Mouse (Mus musculus) neural tube, embryonic 10.5 days (tissue): Measurements from ENCODE around the gene Tmem198.

Experiments used
- DNase-seq: peaks from one replicate; pipeline ENCODE4 v3.0.0-alpha.2; 2017; ENCODE audit warnings: low spot score; ENCODE audit errors: extremely low spot score

Gene Tmem198

GRCm38 (mm10) chr1:75478916-75479634 lies at the start of gene Tmem198, which contains the start of gene Chpf:
Gene Tmem198, plus strand, starts transcription at chr1:75479532.
Gene Chpf, minus strand, starts transcription at chr1:75479307.
- peak; percentile 100 for DNase-seq

DNA sequence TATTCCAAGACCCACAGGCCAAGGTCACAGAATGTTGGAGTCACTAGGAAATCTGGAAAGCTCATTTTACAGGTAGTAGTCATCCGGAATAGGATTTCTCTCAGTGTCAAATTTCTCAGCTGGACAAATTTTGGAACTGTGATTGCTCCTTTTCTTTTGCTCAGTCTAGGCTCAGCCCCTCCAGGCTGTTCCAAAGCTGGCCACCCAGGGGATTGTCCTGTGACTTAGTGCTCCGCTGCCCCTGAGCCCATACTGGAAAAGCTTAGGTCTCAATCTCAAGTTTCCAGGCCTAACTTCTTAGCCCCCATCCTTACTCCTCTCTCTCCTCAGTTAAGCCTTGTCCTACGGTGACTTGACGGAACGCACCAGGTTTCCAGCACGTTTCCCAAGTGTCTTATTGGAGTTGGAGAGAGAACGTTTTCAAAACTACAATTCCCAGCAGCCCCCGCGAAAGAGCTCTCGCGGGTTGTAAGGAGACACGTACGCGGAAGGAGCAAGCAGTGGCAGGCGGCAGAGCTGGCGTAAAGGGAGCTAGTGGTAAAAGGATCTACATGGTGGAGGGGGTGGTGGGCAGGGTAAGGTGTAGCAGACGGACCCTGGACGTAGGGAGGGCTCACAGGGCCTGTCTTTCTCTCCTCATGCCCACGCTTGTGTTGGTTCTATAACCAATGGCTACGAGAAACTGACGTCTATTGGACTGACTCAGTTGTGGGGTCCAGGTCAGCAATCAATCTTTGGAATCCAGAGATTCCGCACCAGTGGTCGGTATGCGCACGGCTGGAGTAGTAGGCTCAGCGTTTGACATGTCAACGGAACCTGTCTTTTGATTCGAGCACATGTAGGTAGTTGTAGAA lies 43.6 kb upstream of the Tmem198 start, which contains the start of gene Gmppa:
Gene Gmppa, plus strand, starts transcription at position 456 of the 854 bp plus-strand sequence.
- DNase-seq = peak; percentile 77

DNA sequence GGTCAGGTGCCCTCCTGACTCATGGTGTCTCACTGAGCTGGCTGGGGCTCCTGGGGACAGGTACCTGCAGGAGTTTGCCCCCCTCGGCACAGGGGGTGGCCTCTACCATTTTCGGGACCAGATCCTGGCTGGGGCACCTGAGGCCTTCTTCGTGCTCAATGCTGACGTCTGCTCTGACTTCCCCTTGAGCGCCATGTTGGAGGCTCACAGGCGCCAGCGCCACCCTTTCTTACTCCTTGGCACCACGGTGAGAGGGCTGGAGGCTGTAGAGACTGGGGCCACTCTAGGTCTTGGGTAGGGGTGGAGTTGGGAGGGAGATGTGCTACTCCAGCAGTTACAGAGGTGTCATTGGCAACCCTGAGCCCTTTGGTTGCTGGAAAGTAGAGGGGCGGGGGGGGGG lies 40.5 kb upstream of the Tmem198 start:
- DNase-seq = no peak

DNA sequence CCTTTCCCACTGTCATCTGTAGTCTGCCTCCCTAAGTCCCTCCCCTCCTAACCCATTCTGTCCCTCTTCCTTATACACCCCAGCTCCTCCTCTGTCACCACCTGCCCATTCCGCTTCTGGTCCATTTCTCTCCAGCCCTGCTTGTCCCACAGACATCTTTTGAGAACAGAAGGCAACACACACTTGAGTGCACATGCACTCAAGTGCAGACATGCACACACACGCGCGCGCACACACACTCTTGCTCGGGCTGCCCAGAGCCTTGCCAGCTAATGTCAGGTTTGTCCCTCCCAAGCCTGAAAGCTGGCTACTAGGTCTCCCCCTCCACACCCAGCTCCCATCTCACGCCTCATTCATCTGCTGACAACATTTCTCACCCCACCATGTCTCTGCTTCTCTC lies 38.7 kb upstream of the Tmem198 start:
- DNase-seq = no peak

GRCm38 (mm10) chr1:75441471-75441996 lies 37.8 kb upstream of the Tmem198 start:
- no peak for DNase-seq

DNA sequence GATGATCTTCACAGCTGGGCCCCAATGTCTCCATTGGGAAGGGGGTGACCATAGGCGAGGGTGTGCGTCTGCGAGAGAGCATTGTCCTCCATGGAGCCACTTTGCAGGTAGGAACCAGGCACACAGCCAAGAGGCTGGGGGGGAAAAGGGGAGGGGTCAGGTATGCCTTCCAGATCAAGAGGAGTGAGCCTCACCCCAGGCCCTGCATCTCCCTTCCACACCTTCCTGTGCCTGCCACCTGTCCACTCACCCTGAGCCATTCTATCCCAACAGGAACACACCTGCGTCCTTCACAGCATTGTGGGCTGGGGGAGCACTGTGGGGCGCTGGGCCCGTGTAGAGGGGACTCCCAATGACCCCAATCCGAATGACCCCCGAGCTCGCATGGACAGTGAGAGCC lies 37.2 kb upstream of the Tmem198 start:
- no peak for DNase-seq

DNA sequence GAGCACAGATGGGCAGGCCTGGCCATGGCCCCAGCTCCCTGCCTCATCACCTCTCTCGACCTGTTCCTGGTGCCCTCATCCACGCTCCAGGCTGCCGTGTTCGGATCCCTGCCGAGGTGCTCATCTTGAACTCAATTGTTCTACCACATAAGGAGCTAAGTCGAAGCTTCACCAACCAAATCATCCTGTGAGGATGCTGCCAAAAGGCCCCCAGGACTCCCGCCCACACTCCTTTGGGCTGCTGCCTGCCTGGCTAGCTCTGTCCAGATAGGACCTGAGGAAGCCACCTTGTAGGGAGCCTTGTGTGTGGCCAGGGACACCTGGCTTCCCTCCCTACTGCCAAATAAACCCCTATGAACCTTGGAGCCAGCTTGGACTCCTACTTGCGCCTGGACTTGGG lies 36.5 kb upstream of the Tmem198 start:
- no peak for DNase-seq

DNA sequence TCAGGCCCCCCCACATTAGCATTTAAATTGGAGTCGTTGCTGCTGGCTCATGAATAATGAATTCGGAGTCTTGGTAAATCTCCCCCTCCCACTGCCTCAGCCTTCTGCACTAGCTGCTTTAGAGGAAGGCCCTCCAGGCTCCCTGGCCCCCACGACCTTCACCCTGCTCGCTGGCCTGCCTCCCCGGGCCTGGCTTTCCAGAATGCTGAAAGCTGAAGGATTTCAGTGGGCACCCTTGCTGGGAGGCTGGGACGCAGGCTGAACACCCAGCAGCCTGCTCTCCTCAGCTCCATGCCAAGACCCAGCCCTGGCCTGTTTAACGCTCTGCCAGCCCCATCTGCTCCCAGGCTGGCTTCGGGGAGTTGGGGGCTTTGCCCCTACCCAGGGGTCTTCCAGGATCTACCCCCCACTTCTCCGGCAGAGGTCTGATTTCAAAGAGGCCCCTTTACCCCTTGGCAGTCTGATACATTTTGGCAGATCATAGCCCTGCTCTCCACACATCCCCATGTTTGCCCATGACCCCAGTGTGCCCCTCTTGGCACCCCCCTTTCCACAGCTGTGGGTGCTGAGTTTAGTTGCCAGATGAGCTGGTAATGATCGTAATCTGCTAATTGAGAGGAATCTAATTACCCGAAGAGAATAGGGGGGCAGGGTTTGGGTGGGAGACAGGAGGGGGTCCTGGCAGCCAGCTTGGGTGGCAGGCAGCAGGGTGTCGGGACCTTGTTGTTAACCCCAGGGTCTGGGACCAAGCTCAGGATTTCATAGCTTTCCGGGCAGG lies 35.9 kb upstream of the Tmem198 start:
- no peak for DNase-seq

GRCm38 (mm10) chr1:75444208-75444607 lies 35.1 kb upstream of the Tmem198 start:
- DNase-seq = no peak

DNA sequence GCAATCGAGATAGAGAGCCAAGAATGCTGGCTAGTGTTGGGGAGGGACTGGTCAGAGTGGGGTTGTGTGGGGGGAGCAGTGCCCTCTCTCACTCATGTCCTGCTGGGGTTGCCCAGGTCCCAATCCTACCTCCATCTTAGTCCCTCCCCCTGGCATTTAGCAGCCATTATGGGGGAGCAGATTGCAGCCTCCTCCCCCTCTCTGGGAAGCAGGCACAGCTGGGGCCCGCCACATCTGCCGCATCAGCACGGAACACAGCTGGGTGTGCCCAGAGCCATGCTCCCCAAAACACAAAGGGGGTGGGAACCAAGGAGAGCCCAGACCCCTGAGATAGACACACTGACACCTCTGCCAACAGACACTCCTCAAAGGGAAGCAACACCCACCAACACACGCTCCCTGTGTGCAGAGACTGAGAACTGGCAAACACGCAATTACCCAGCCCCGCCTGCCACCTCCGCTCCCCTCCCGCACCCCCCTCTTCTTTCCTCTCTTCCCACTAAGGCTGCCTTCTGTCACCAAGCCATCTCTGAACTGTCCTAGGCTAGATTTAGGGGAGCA lies 34.1 kb upstream of the Tmem198 start:
- no peak for DNase-seq

DNA sequence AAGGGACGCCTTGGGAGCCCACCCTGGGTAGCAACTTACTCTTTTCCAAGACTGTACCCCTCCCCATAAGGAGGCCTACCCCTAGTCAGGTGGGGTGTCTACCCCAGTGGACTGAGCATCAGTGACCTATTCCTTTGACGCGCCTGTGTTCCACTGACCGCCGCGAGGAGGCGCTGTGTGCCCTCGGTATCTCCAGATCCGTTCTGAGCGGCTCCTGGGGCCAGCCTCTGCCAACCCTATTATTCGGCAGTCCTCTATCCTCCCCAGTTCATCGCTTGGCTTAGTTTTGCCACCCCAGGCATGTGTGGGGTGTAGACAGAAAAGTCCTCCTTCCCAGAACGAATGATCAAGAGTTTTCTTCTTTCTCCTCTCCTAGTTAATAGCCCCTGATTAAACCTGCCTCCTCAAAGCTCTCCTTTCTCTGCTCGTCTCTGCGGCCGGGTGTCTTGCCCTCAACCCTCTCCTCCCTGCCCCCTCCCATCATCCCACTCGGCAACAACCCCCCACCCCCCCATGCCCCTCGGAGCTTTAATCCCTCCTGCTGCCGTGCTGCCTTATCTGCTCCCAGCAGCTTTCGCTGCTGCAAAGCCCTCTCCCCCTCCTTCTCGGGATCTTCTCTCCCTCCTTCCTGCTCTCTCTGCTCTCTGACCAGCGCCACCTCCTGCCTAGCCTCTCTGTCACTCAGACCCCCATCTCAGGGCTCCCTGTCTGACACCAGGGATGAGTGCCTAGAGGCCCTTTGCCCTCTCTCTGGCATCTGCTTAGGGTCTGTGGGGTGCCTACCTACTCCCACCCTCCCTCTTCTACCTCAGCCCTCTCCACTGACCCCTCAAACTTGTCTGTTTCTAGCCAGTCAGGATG lies 33.4 kb upstream of the Tmem198 start:
- DNase-seq = peak; percentile 86

- DNase-seq = peak; percentile 81
Observed at GRCm38 (mm10) chr1:75446656-75447055, 32.7 kb upstream of the Tmem198 start.

DNA sequence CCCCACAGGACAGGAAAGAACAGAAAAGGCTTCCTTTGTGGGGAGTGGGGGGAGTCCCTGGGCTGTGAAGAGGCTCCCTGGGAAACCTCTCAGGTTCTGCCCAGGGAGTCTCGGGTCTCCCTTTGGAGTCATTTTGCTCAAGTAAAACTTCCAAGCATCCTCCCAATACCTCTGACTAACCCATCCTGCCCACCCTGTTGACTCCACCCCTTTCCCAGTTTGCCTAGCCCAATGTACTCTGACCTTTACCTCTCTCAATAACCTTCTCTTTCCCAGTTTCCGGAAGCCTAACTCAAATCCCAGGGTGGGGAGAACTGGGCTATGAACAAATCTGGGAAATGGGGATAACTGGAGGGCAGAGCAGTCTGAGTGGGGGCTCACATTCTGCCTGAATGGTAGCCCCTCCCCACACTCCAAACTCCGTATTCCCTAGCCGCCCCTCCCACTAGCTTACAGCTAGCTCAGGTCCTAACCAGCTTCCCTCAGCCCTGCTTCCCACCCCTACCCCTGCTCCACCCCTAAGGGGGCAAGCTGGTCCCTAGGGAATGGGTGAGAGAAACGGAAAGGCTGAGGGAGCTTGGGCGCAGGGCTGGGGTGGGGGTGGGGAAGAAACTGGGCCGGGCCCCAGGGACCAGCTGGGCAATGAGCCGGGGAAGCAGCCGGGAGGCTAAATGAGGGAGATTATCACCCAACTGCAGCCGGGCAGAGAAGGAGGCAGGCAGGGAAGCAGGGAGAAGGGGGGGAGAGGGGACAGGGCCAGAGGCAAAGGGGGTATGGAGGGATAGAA lies 31.9 kb upstream of the Tmem198 start:
- peak; percentile 48 for DNase-seq

DNA sequence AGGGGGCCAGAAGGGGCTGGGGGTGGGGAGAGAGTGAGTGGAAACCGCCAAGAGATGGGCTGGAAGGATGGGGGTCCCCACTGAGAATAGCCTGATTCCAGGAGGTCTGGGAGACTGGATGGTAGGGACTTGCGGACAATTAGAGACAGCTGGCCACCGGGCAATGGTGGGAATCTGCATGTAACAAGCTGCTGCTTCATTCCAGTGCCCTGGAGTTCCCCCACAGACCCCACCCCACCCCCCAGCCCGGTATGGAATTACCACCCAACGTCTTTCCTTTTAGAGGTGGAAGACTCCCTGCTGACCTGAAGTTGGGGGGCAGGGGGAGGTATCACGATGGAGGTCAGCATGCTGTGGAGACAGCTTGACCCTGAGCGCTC lies 31.3 kb upstream of the Tmem198 start:
- peak; percentile 62 for DNase-seq

GRCm38 (mm10) chr1:75448937-75449336 lies 30.4 kb upstream of the Tmem198 start:
- DNase-seq = peak; percentile 42

DNA sequence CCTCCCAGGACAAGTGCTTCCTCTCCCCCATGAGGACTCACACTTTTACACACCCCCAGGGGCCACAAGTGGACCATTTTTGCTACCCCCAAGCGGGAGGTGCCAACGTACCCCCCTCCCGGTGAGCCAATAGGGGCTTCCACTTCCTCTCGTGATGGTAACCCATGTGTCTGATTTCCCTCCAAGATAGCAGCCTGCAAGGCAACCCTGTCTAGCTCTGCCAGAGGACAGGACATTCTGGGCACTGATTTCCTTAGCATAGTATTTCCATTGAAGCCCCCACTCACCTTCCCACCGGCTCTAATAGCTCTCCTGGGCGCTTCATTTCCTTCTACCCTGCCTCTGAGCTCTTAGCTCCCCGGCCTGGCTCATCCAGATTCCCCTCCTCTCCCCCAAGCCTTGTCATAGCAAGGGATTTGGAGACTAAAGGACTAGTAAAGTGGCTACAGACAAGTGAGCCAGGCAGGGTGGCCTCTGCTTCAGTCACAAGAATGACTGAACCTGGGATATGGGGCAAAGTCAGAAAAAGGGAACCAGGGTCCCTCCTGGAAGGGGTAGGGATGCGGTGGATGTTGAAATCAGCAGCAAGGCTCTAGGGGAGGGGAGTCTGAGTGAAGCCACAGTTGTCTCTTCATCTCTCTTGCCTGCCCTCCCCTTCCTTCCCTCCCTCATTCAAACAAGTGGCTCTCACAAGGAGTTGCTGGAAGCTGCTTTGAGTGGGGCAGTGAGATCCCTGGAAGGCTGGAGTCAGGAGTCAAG lies 29.8 kb upstream of the Tmem198 start:
- peak; percentile 56 for DNase-seq

DNA sequence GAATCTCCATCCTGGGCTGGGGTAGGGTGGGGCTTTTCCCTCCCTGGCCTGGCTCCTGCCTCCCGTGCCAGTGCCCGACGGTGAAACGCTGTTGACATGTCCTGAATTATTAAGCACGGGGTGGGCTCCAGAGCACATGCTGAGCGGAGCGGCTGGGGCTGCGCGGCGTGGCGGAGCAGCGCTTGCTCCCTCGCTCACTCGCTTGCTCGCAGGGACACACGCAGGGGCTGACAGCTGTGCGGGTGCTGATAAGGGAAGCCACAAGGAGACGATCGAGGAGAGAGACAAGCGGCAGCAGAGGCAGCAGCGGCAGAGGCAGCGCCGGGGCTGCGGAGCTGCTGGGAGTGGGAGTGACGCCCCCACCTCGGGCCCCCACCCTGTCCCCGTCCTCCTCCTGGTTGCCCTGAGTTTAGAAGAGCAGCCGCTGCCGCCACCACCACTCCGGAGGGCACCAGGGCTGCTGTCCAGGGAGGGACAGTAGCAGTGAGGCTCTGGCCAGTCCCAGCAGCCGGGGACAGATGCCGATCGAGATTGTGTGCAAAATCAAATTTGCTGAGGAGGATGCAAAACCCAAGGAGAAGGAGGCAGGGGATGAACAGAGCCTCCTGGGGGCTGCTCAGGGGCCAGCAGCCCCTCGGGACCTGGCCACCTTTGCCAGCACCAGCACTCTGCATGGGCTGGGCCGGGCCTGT lies 28.9 kb upstream of the Tmem198 start, which contains the start of gene Asic4:
Gene Asic4, plus strand, starts transcription at position 123 of the 692 bp plus-strand sequence.
- peak; percentile 57 for DNase-seq

GRCm38 (mm10) chr1:75451900-75452299 lies 27.4 kb upstream of the Tmem198 start:
- DNase-seq = no peak
